Mouse (Mus musculus): Measurements from ENCODE around the gene Celsr3. TPM values are rescaled to one million over a fixed set of nuclear protein-coding genes. Genes with fewer than 3 reads are reported as not detected.

Gene Celsr3
- polyA plus RNA-seq, 1 experiment from 2014 or later = 0.17 TPM

GRCm38 (mm10) chr9:108806379-108806778, 19.7 kb upstream of the Celsr3 start:
- no peak for TF ChIP-seq CTCF (IDR thresholded peaks at IDR 0.05; ENCODE audit: low read depth)
- Histone ChIP-seq H3K4me3 (ENCODE audit: low read depth, low read length) (no peak overlapping the region), H3K4me1 (ENCODE audit: insufficient read depth) (peaks cover 6% of the 10 kb centered on the region; the same call in 1 of the 2 replicates), H3K9ac (no peak overlapping the region), H3K9me3 (ENCODE audit: low read depth, low read length) (no peaks in the 10 kb centered on the region), H3K4me2 (no peak overlapping the region), H3K27me3 (ENCODE audit: insufficient read depth, low read length) (no peaks in the 10 kb centered on the region), H3K27ac (ENCODE audit: low read depth) (no peak overlapping the region), H3K36me3 (ENCODE audit: insufficient read depth) (peaks cover 69% of the 10 kb centered on the region)
- no peak for ATAC-seq (ENCODE audit: insufficient read depth)
- DNase-seq = no peak

DNA sequence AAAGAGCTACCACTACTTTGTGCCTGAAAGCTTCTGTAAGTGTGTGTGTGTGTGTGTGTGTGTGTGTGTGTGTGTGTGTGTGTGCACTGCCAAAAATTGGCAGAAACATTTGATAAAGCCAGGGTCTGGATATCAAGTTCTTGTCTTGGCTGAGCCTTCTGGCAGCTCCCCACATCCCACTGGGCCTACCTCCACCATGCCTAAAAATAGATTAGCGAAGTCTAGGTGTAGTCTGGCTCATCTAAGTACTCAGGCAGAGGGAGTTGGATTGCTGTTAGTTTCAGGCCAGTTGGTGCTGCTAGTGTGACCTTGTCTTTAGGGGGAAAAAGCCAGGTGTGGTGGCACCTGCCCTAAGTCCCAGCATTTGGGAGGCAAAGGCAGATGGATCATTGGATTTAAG, 19.3 kb upstream of the Celsr3 start:
- WGBS = 88% methylated on average over 1 of the region's 1 CpGs
- TF ChIP-seq CTCF (IDR thresholded peaks at IDR 0.05; ENCODE audit: low read depth) = no peak
- Histone ChIP-seq H3K36me3 (ENCODE audit: insufficient read depth) (peaks cover 69% of the 10 kb centered on the region), H3K4me2 (no peak overlapping the region), H3K9ac (no peak overlapping the region), H3K27ac (ENCODE audit: low read depth) (no peak overlapping the region), H3K4me1 (ENCODE audit: insufficient read depth) (peaks cover 6% of the 10 kb centered on the region; the same call in 1 of the 2 replicates), H3K27me3 (ENCODE audit: insufficient read depth, low read length) (no peaks in the 10 kb centered on the region), H3K9me3 (ENCODE audit: low read depth, low read length) (no peaks in the 10 kb centered on the region), H3K4me3 (ENCODE audit: low read depth, low read length) (no peak overlapping the region)
- no peak for DNase-seq
- no peak for ATAC-seq (ENCODE audit: insufficient read depth)

GRCm38 (mm10) chr9:108807674-108808073, 18.4 kb upstream of the Celsr3 start:
- H3K9me3 ChIP-seq (ENCODE audit: low read depth, low read length) = no peaks in the 10 kb centered on the region
- ATAC-seq (ENCODE audit: insufficient read depth) (peak; percentile 42; the same call in 1 of the 2 replicates), DNase-seq (no peak)
- H3K36me3 ChIP-seq (ENCODE audit: insufficient read depth) = peaks cover 69% of the 10 kb centered on the region
- no peak overlapping the region for H3K27ac ChIP-seq (ENCODE audit: low read depth)
- no peaks in the 10 kb centered on the region for H3K27me3 ChIP-seq (ENCODE audit: insufficient read depth, low read length)
- H3K4me2 ChIP-seq = peak overlapping the region; percentile 91; the same call in 1 of the 2 replicates
- no peak overlapping the region for H3K4me3 ChIP-seq (ENCODE audit: low read depth, low read length)
- 70% methylated on average over 5 of the region's 5 CpGs for WGBS
- peaks cover 6% of the 10 kb centered on the region; the same call in 1 of the 2 replicates for H3K4me1 ChIP-seq (ENCODE audit: insufficient read depth)
- TF ChIP-seq CTCF (IDR thresholded peaks at IDR 0.05; ENCODE audit: low read depth) = no peak
- no peak overlapping the region for H3K9ac ChIP-seq

- Histone ChIP-seq H3K4me2 (peak within 1 kb of the TSS; percentile 91), H3K27me3 (ENCODE audit: insufficient read depth, low read length) (no peaks in the 10 kb centered on the region), H3K9me3 (ENCODE audit: low read depth, low read length) (no peaks in the 10 kb centered on the region), H3K9ac (peak within 1 kb of the TSS; percentile 67), H3K36me3 (ENCODE audit: insufficient read depth) (peaks cover 67% of the 10 kb centered on the region), H3K27ac (ENCODE audit: low read depth) (no peak within 1 kb of the TSS), H3K4me3 (ENCODE audit: low read depth, low read length) (peak within 1 kb of the TSS; percentile 59), H3K4me1 (ENCODE audit: insufficient read depth) (peaks cover 6% of the 10 kb centered on the region; the same call in 1 of the 2 replicates)
- peak; percentile 90 for ATAC-seq (ENCODE audit: insufficient read depth)
- WGBS = under 1% methylated on average over 62 of the region's 62 CpGs
- peak; percentile 97 for DNase-seq
- TF ChIP-seq CTCF (IDR thresholded peaks at IDR 0.05; ENCODE audit: low read depth) = peak; percentile 75
These were observed 17.9 kb upstream of the Celsr3 start, which contains the start of gene Nckipsd for GRCm38 (mm10) chr9:108808163-108808665. Gene Nckipsd, plus strand, starts transcription at chr9:108808368.

GRCm38 (mm10) chr9:108809188-108809587, 16.9 kb upstream of the Celsr3 start:
- H3K36me3 ChIP-seq (ENCODE audit: insufficient read depth) = peaks cover 66% of the 10 kb centered on the region
- TF ChIP-seq CTCF (IDR thresholded peaks at IDR 0.05; ENCODE audit: low read depth) = no peak
- ATAC-seq (ENCODE audit: insufficient read depth) (no peak), DNase-seq (peak; percentile 43)
- no peak overlapping the region; the same call in 1 of the 2 replicates for H3K9ac ChIP-seq
- peaks cover 6% of the 10 kb centered on the region; the same call in 1 of the 2 replicates for H3K4me1 ChIP-seq (ENCODE audit: insufficient read depth)
- WGBS = 56% methylated on average over 5 of the region's 5 CpGs
- peak overlapping the region; percentile 91 for H3K4me2 ChIP-seq
- no peak overlapping the region for H3K27ac ChIP-seq (ENCODE audit: low read depth)
- no peaks in the 10 kb centered on the region for H3K9me3 ChIP-seq (ENCODE audit: low read depth, low read length)
- H3K27me3 ChIP-seq (ENCODE audit: insufficient read depth, low read length) = no peaks in the 10 kb centered on the region
- peak overlapping the region; percentile 59 for H3K4me3 ChIP-seq (ENCODE audit: low read depth, low read length)

GRCm38 (mm10) chr9:108809723-108810122, 16.4 kb upstream of the Celsr3 start:
- Histone ChIP-seq H3K4me1 (ENCODE audit: insufficient read depth) (peaks cover 6% of the 10 kb centered on the region; the same call in 1 of the 2 replicates), H3K27me3 (ENCODE audit: insufficient read depth, low read length) (no peaks in the 10 kb centered on the region), H3K4me3 (ENCODE audit: low read depth, low read length) (no peak overlapping the region), H3K4me2 (peak overlapping the region; percentile 91; the same call in 1 of the 2 replicates), H3K36me3 (ENCODE audit: insufficient read depth) (peaks cover 66% of the 10 kb centered on the region), H3K9ac (no peak overlapping the region), H3K9me3 (ENCODE audit: low read depth, low read length) (no peaks in the 10 kb centered on the region), H3K27ac (ENCODE audit: low read depth) (no peak overlapping the region)
- DNase-seq (no peak), ATAC-seq (ENCODE audit: insufficient read depth) (no peak)
- no peak for TF ChIP-seq CTCF (IDR thresholded peaks at IDR 0.05; ENCODE audit: low read depth)
- WGBS = 50% methylated on average over 6 of the region's 6 CpGs

GRCm38 (mm10) chr9:108810516-108810915, 15.6 kb upstream of the Celsr3 start:
- Histone ChIP-seq H3K4me3 (ENCODE audit: low read depth, low read length) (no peak overlapping the region), H3K27ac (ENCODE audit: low read depth) (no peak overlapping the region), H3K9me3 (ENCODE audit: low read depth, low read length) (no peaks in the 10 kb centered on the region), H3K4me2 (no peak overlapping the region), H3K27me3 (ENCODE audit: insufficient read depth, low read length) (no peaks in the 10 kb centered on the region), H3K9ac (no peak overlapping the region), H3K36me3 (ENCODE audit: insufficient read depth) (peaks cover 66% of the 10 kb centered on the region), H3K4me1 (ENCODE audit: insufficient read depth) (peaks cover 6% of the 10 kb centered on the region; the same call in 1 of the 2 replicates)
- no peak for DNase-seq
- TF ChIP-seq CTCF (IDR thresholded peaks at IDR 0.05; ENCODE audit: low read depth) = no peak
- 71% methylated on average over 5 of the region's 5 CpGs for WGBS
- ATAC-seq (ENCODE audit: insufficient read depth) = no peak
